Mouse (Mus musculus): ENCODE results near the gene Serpinb6b. TPM values are rescaled to one million over a fixed set of nuclear protein-coding genes. Genes with fewer than 3 reads are reported as not detected.
A peak's percentile ranks its signal among the peaks of the same experiment; 100 is the strongest.

The Serpinb6b gene
- polyA plus RNA-seq, 1 experiment from 2014 or later, result 253 TPM

DNA sequence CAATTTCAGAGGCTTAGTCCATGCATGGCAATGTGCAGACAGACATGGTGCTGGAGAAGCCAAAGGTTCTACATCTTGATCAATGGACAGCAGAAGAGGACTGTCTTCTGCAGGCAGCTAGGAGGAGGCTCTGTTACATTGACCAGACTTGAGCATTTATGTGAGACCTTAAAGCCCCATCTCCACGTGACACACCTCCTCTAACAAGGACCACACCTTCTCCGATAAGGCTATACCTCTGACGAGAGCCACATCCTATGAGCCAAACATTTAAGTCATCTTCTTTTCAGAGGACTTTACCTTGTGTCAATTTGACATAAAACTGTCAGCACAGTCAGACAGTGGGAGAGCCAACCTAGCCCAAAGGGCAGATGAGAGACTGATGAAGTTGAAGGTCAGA lies 5.8 kb downstream of the Serpinb6b start:
- WGBS, result 90% methylated on average over 3 of the region's 3 CpGs
- Histone ChIP-seq H3K36me3 (ENCODE audit: insufficient read depth, low read length) (peaks cover 9% of the 10 kb centered on the region; the same call in 1 of the 2 replicates), H3K4me3 (ENCODE audit: low read depth, low read length) (no peak overlapping the region), H3K4me2 (replicated peaks; ENCODE audit: low read depth, low read length) (no peak overlapping the region), H3K9me3 (ENCODE audit: low read length) (no peaks in the 10 kb centered on the region), H3K4me1 (ENCODE audit: insufficient read depth, low read depth, low read length) (peaks cover 8% of the 10 kb centered on the region; the same call in 1 of the 2 replicates), H3K27me3 (replicated peaks; ENCODE audit: insufficient read depth, low read length) (no peaks in the 10 kb centered on the region), H3K9ac (replicated peaks; ENCODE audit: low read depth) (no peak overlapping the region), H3K27ac (ENCODE audit: low read length) (no peak overlapping the region)
- no peak for ATAC-seq
- no peak for DNase-seq (ENCODE audit: low spot score)
- TF ChIP-seq CTCF (IDR thresholded peaks at IDR 0.05) (no peak), EP300 (IDR thresholded peaks at IDR 0.05) (no peak)

DNA sequence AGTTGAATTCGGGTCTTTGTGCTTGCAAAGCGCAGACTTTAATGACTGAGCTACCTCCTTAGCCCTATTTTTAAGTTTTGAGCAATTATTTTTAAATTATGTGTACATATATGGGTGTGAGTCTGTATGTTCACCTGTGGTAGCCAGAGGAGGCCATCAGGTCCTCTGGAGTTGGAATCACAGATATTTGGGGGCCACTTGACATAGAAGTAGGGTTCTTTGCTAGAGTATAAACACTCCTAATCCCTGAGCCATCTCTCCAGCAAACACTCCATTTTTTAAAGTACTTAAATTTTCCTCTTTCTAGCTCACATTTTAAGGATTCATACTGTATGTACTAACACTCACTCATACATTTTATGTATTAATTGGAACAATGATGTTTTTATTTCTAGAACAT lies 9.3 kb downstream of the Serpinb6b start:
- ATAC-seq, result peak; percentile 82
- H3K4me1 ChIP-seq (ENCODE audit: insufficient read depth, low read depth, low read length), result peaks cover 9% of the 10 kb centered on the region; the same call in 1 of the 2 replicates
- TF ChIP-seq CTCF (IDR thresholded peaks at IDR 0.05) (no peak), EP300 (IDR thresholded peaks at IDR 0.05) (peak; percentile 75)
- peak overlapping the region; percentile 57 for H3K27ac ChIP-seq (ENCODE audit: low read length)
- H3K9ac ChIP-seq (replicated peaks; ENCODE audit: low read depth), result no peak overlapping the region
- peak; percentile 67 for DNase-seq (ENCODE audit: low spot score)
- H3K9me3 ChIP-seq (ENCODE audit: low read length), result no peaks in the 10 kb centered on the region
- H3K27me3 ChIP-seq (replicated peaks; ENCODE audit: insufficient read depth, low read length), result no peaks in the 10 kb centered on the region
- peaks cover 9% of the 10 kb centered on the region; the same call in 1 of the 2 replicates for H3K36me3 ChIP-seq (ENCODE audit: insufficient read depth, low read length)
- H3K4me3 ChIP-seq (ENCODE audit: low read depth, low read length), result no peak overlapping the region
- no peak overlapping the region for H3K4me2 ChIP-seq (replicated peaks; ENCODE audit: low read depth, low read length)
- 49% methylated on average over 2 of the region's 2 CpGs for WGBS

DNA sequence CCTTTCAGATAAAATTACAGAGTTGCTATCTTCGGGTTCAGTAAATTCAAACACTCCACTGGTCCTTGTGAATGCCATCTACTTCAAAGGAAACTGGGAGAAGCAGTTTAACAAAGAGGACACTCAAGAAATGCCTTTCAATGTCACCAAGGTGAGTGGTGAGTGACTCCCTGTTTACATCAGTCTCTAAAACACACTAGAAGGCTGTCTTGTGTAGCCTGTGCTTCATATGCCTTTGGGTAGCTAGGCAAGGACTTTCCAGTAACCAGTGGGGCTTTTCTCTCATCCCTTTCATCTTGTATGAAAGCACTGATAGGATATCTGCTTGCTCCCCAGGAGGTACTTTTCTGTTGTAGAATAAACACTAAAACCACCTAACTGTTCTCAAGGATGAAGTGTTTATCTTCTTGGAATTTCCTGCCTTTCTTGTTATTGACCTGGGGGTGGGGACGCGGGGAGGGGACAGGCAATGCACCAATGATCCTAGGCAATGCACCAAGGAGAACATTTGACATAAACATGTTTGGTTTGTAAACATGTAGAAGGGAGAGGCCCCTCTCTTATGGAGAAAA lies 10.0 kb downstream of the Serpinb6b start:
- H3K4me3 ChIP-seq (ENCODE audit: low read depth, low read length), result no peak overlapping the region
- H3K4me1 ChIP-seq (ENCODE audit: insufficient read depth, low read depth, low read length), result peaks cover 5% of the 10 kb centered on the region; the same call in 1 of the 2 replicates
- no peak overlapping the region for H3K4me2 ChIP-seq (replicated peaks; ENCODE audit: low read depth, low read length)
- TF ChIP-seq CTCF (IDR thresholded peaks at IDR 0.05), result no peak
- peak; percentile 96 for TF ChIP-seq EP300 (IDR thresholded peaks at IDR 0.05)
- no peaks in the 10 kb centered on the region for H3K27me3 ChIP-seq (replicated peaks; ENCODE audit: insufficient read depth, low read length)
- ATAC-seq (peak; percentile 91), DNase-seq (ENCODE audit: low spot score) (peak; percentile 76)
- no peaks in the 10 kb centered on the region for H3K9me3 ChIP-seq (ENCODE audit: low read length)
- H3K36me3 ChIP-seq (ENCODE audit: insufficient read depth, low read length), result peaks cover 9% of the 10 kb centered on the region; the same call in 1 of the 2 replicates
- WGBS, result 26% methylated on average over 3 of the region's 3 CpGs
- H3K9ac ChIP-seq (replicated peaks; ENCODE audit: low read depth), result no peak overlapping the region
- peak overlapping the region; percentile 58 for H3K27ac ChIP-seq (ENCODE audit: low read length)

DNA sequence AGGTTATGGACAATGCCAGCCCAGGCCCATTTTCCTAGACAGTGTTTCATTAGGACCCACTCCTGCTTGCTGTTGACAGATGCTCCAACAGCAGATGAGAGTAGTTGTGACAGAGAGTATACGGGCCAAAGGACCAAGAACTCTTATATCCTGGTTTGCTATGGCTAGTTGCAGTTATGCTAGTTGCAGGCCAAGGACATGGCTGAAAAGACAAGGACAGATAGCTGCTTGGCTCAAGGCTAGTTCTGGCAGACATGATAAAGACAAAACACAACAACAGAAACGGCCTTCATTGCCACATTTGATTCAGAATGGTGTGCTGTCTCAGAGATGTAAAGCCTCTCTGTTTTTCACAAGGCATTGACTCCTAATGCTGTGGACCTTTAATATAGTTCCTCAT lies 10.7 kb downstream of the Serpinb6b start:
- Histone ChIP-seq H3K4me3 (ENCODE audit: low read depth, low read length) (no peak overlapping the region), H3K9me3 (ENCODE audit: low read length) (no peaks in the 10 kb centered on the region), H3K36me3 (ENCODE audit: insufficient read depth, low read length) (peaks cover 3% of the 10 kb centered on the region; the same call in 1 of the 2 replicates), H3K4me2 (replicated peaks; ENCODE audit: low read depth, low read length) (no peak overlapping the region), H3K27ac (ENCODE audit: low read length) (peak overlapping the region; percentile 58; the same call in 1 of the 2 replicates), H3K4me1 (ENCODE audit: insufficient read depth, low read depth, low read length) (peaks cover 5% of the 10 kb centered on the region; the same call in 1 of the 2 replicates), H3K27me3 (replicated peaks; ENCODE audit: insufficient read depth, low read length) (no peaks in the 10 kb centered on the region), H3K9ac (replicated peaks; ENCODE audit: low read depth) (no peak overlapping the region)
- ATAC-seq, result no peak
- no peak for DNase-seq (ENCODE audit: low spot score)
- TF ChIP-seq EP300 (IDR thresholded peaks at IDR 0.05) (no peak), CTCF (IDR thresholded peaks at IDR 0.05) (no peak)
- WGBS, result 39% methylated on average over 2 of the region's 2 CpGs

DNA sequence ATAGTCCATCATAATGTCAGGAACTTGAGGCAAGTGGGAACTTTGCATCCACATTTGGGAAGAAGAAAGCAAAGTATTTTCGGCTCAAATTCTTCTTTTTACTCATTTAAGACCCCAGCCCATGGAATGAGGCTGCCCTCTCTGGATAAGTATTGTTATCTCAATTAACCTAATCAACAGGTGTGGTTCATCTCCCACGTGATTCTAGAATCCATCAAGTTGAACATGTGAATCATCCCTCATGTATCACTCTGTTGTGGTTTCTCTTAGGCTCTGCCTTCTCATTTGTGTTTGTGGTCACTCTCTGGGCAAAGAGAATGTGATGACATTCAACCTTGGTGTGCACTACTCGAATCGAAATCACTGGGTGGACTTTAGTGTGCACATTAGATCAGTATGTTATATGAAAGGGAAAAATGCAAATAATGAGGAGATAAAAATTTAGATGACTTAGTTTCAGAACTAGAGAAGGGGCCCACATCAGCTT lies 17.6 kb downstream of the Serpinb6b start:
- WGBS, result 72% methylated on average over 4 of the region's 4 CpGs
- TF ChIP-seq CTCF (IDR thresholded peaks at IDR 0.05) (no peak), EP300 (IDR thresholded peaks at IDR 0.05) (no peak)
- Histone ChIP-seq H3K27me3 (replicated peaks; ENCODE audit: insufficient read depth, low read length) (no peaks in the 10 kb centered on the region), H3K9me3 (ENCODE audit: low read length) (no peaks in the 10 kb centered on the region), H3K4me1 (ENCODE audit: insufficient read depth, low read depth, low read length) (no peaks in the 10 kb centered on the region), H3K27ac (ENCODE audit: low read length) (no peak overlapping the region), H3K9ac (replicated peaks; ENCODE audit: low read depth) (no peak overlapping the region), H3K36me3 (ENCODE audit: insufficient read depth, low read length) (no peaks in the 10 kb centered on the region), H3K4me3 (ENCODE audit: low read depth, low read length) (no peak overlapping the region), H3K4me2 (replicated peaks; ENCODE audit: low read depth, low read length) (no peak overlapping the region)
- DNase-seq (ENCODE audit: low spot score) (no peak), ATAC-seq (no peak)

DNA sequence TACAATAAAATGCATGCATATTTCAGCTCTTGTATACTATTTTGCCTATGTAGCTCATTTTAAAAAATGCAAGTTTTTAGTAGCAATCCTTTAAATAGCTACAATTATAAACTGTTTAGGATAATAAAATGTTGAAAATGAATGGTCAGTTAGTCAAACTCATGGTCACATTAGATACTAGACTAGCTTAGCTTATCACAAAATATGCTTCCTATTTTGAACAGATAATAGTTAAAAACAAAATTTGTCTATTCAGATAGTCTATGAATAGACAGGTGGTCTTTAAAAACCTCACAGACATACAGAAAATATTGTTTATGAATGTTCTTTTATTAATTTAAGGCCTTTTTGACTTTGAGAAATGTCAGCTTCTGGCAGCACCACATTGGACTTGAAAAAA lies 21.2 kb downstream of the Serpinb6b start:
- Histone ChIP-seq H3K9me3 (ENCODE audit: low read length) (no peaks in the 10 kb centered on the region), H3K4me2 (replicated peaks; ENCODE audit: low read depth, low read length) (no peak overlapping the region), H3K27me3 (replicated peaks; ENCODE audit: insufficient read depth, low read length) (no peaks in the 10 kb centered on the region), H3K36me3 (ENCODE audit: insufficient read depth, low read length) (no peaks in the 10 kb centered on the region), H3K4me1 (ENCODE audit: insufficient read depth, low read depth, low read length) (no peaks in the 10 kb centered on the region), H3K9ac (replicated peaks; ENCODE audit: low read depth) (no peak overlapping the region), H3K4me3 (ENCODE audit: low read depth, low read length) (no peak overlapping the region), H3K27ac (ENCODE audit: low read length) (no peak overlapping the region)
- TF ChIP-seq EP300 (IDR thresholded peaks at IDR 0.05) (no peak), CTCF (IDR thresholded peaks at IDR 0.05) (no peak)
- DNase-seq (ENCODE audit: low spot score) (no peak), ATAC-seq (no peak)

All from lung, postnatal 0 days (tissue).